Mouse (Mus musculus) intestine, postnatal 0 days (tissue): ENCODE measurements around the gene Pcnx2. TPM values are rescaled to one million over a fixed set of nuclear protein-coding genes. Genes with fewer than 3 reads are reported as not detected.

Experiments
- ATAC-seq: fragments of 200-750 bp; cut with Nextera tagmentation; 2 replicates; pipeline ENCODE4 v1.8.0; 2017; ENCODE audit warnings: mild to moderate bottlenecking, moderate TSS enrichment, moderate library complexity
- H3K27ac ChIP-seq: fragments of 300-500 bp; sonication (generic); 2 replicates; pipeline ENCODE4 v1.5.1; 2014; ENCODE audit warnings: mild to moderate bottlenecking, low read depth, low read length, moderate library complexity
- H3K27me3 ChIP-seq: fragments of 300-500 bp; sonication (generic); replicated peaks from 2 replicates; pipeline ENCODE4 v1.6.1; 2014; ENCODE audit warnings: low read length, mixed read lengths; ENCODE audit not compliant: control insufficient read depth, insufficient read depth
- H3K36me3 ChIP-seq: fragments of 300-500 bp; sonication (generic); 2 replicates; pipeline ENCODE4 v1.6.1; 2014; ENCODE audit warnings: mild to moderate bottlenecking, moderate library complexity; ENCODE audit not compliant: control insufficient read depth, insufficient read depth
- H3K4me1 ChIP-seq: fragments of 300-500 bp; sonication (generic); replicated peaks from 2 replicates; pipeline ENCODE4 v1.6.1; 2014; ENCODE audit warnings: antibody characterized with exemption, low read length, mixed read lengths; ENCODE audit not compliant: control insufficient read depth, insufficient read depth
- H3K4me2 ChIP-seq: fragments of 300-500 bp; sonication (generic); replicated peaks from 2 replicates; pipeline ENCODE4 v1.6.1; 2014; ENCODE audit warnings: low read depth, mild to moderate bottlenecking, moderate library complexity
- H3K4me3 ChIP-seq: fragments of 300-500 bp; sonication (generic); 2 replicates; pipeline ENCODE4 v1.5.1; 2014; ENCODE audit warnings: low read depth, low read length
- H3K9ac ChIP-seq: fragments of 300-500 bp; sonication (generic); 2 replicates; pipeline ENCODE4 v1.6.1; 2014; ENCODE audit warnings: mild to moderate bottlenecking, low read depth, low read length
- H3K9me3 ChIP-seq: fragments of 300-500 bp; sonication (generic); 2 replicates; pipeline ENCODE4 v1.6.1; 2016; ENCODE audit warnings: mixed run types; ENCODE audit not compliant: control insufficient read depth
- CTCF ChIP-seq: sonication (generic); IDR thresholded peaks from 2 replicates; pipeline ENCODE4 v1.5.1; 2016; ENCODE audit warnings: low read depth, mild to moderate bottlenecking, control low read depth, antibody characterized with exemption, moderate library complexity
- WGBS: fragments of 180-500 bp; shearing (Covaris S2); extraction: QIAGEN DNeasy Blood & Tissue Kit; methylation state at CpG from one replicate; pipeline ENCODE4 v1.1.7; 2014; 5-methylcytosine and 5-hydroxymethylcytosine counted together
- polyA plus RNA-seq: library from polyadenylated mRNA; unstranded; fragments of >200 nt; fragmentation: Nextera tagmentation; extraction: Ambion mirVana; gene quantifications from 2 replicates; pipeline ENCODE4 v1.2.1, GENCODE M21; 2015

Gene Pcnx2
- polyA plus RNA-seq, 1 experiment from 2014 or later = 0.29 TPM

GRCm38 (mm10) chr8:125716211-125716610, 181.9 kb downstream of the Pcnx2 start:
- no peak for TF ChIP-seq CTCF
- Histone ChIP-seq H3K9me3 (no peaks in the 10 kb centered on the region), H3K4me3 (no peak overlapping the region), H3K4me2 (no peak overlapping the region), H3K27ac (no peak overlapping the region), H3K36me3 (no peaks in the 10 kb centered on the region), H3K27me3 (no peaks in the 10 kb centered on the region), H3K4me1 (no peaks in the 10 kb centered on the region), H3K9ac (no peak overlapping the region)
- WGBS = 32% methylated on average over 4 of the region's 4 CpGs
- ATAC-seq = no peak

- Histone ChIP-seq H3K9me3 (no peaks in the 10 kb centered on the region), H3K4me2 (no peak overlapping the region), H3K4me1 (no peaks in the 10 kb centered on the region), H3K4me3 (no peak overlapping the region), H3K27me3 (no peaks in the 10 kb centered on the region), H3K9ac (no peak overlapping the region), H3K36me3 (no peaks in the 10 kb centered on the region), H3K27ac (no peak overlapping the region)
- ATAC-seq = no peak
- WGBS = 84% methylated on average over 5 of the region's 5 CpGs
- TF ChIP-seq CTCF = no peak
Observed at GRCm38 (mm10) chr8:125711514-125711913, 186.6 kb downstream of the Pcnx2 start.

GRCm38 (mm10) chr8:125709171-125709570, 188.9 kb downstream of the Pcnx2 start:
- 85% methylated on average over 5 of the region's 5 CpGs for WGBS
- no peak for ATAC-seq
- no peak overlapping the region for H3K4me3 ChIP-seq

GRCm38 (mm10) chr8:125705816-125706215, 192.3 kb downstream of the Pcnx2 start:
- H3K4me3 ChIP-seq = no peak overlapping the region
- no peaks in the 10 kb centered on the region for H3K27me3 ChIP-seq
- H3K4me1 ChIP-seq = no peaks in the 10 kb centered on the region
- H3K27ac ChIP-seq = no peak overlapping the region
- WGBS = 89% methylated on average over 7 of the region's 7 CpGs
- no peak overlapping the region for H3K4me2 ChIP-seq
- no peaks in the 10 kb centered on the region for H3K9me3 ChIP-seq
- H3K9ac ChIP-seq = no peak overlapping the region
- no peaks in the 10 kb centered on the region for H3K36me3 ChIP-seq
- no peak for TF ChIP-seq CTCF
- no peak for ATAC-seq

More at GRCm38 (mm10) chr8:125709171-125709570, 188.9 kb downstream of the Pcnx2 start:
- Histone ChIP-seq H3K36me3 (no peaks in the 10 kb centered on the region), H3K4me2 (no peak overlapping the region), H3K9me3 (no peaks in the 10 kb centered on the region), H3K9ac (no peak overlapping the region), H3K4me1 (no peaks in the 10 kb centered on the region), H3K27me3 (no peaks in the 10 kb centered on the region), H3K27ac (no peak overlapping the region)
- TF ChIP-seq CTCF = no peak

GRCm38 (mm10) chr8:125704434-125704833, 193.7 kb downstream of the Pcnx2 start:
- H3K4me3 ChIP-seq = no peak overlapping the region
- WGBS = 95% methylated on average over 6 of the region's 6 CpGs
- no peak overlapping the region for H3K9ac ChIP-seq
- TF ChIP-seq CTCF = no peak
- no peaks in the 10 kb centered on the region for H3K36me3 ChIP-seq
- H3K27me3 ChIP-seq = no peaks in the 10 kb centered on the region
- H3K4me2 ChIP-seq = no peak overlapping the region
- H3K4me1 ChIP-seq = no peaks in the 10 kb centered on the region
- H3K9me3 ChIP-seq = no peaks in the 10 kb centered on the region
- ATAC-seq = no peak
- H3K27ac ChIP-seq = no peak overlapping the region

- no peak overlapping the region for H3K27ac ChIP-seq
- no peaks in the 10 kb centered on the region for H3K36me3 ChIP-seq
- H3K4me1 ChIP-seq = no peaks in the 10 kb centered on the region
- H3K9ac ChIP-seq = no peak overlapping the region
- H3K4me3 ChIP-seq = no peak overlapping the region
- ATAC-seq = no peak
- no peaks in the 10 kb centered on the region for H3K27me3 ChIP-seq
- no peaks in the 10 kb centered on the region for H3K9me3 ChIP-seq
- 77% methylated on average over 15 of the region's 15 CpGs for WGBS
- H3K4me2 ChIP-seq = no peak overlapping the region
- TF ChIP-seq CTCF = no peak
Observed at GRCm38 (mm10) chr8:125702868-125703473, 195.1 kb downstream of the Pcnx2 start.

Other genes starting within 250 kb of the Pcnx2 start
- gene Map10, start 228.5 kb downstream of the Pcnx2 start, polyA plus RNA-seq = 2.4 and 3.0 TPM in 2 replicates
- 23.9 and 26.3 TPM in 2 replicates for gene Ntpcr, start 168.4 kb downstream of the Pcnx2 start, polyA plus RNA-seq
- 4.5 and 5.1 TPM in 2 replicates for gene Map3k21, start 12.1 kb upstream of the Pcnx2 start, polyA plus RNA-seq
- 28.7 and 36.7 TPM in 2 replicates for gene Kcnk1, start 96.9 kb upstream of the Pcnx2 start, polyA plus RNA-seq